Mouse (Mus musculus): ENCODE results near the gene Nbr1.
"Not testable (repeated sequence)": the region's sequence is repeated elsewhere in the genome, so short reads cannot be mapped to it uniquely, and the experiment has no call there.

Gene Nbr1

DNA sequence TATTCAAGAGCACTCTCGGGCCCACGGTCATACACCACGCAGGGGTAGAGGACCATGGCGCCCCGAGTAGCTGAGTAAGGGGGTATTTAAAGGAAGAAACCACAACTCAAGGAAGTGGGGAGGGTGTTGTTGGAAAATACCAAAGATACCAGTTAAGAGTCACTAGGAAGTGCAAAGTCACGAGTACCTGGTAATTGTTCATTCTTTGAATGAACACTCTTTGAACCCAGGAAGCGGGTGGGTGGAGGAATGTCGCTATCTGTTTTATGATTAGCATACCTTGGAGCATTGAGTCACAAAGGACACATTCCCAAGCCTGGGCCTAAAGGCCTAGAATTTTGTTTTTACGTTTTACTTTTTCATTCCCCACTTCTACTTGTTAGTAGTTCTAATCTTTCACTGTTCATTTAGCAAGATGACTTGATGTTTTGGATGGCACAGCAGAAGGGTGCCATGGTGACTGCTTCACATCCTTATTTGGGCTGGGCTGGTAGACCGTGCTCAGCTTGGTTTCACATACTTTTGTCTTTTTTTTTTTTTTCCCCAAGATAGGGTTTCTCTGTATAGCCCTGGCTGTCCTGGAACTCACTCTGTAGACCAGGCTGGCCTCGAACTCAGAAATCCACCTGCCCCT is 68.2 kb downstream of the Nbr1 start:
- not testable (repeated sequence) for DNase-seq (ENCODE audit: low spot score in 2 of 2)

- no peak for DNase-seq (ENCODE audit: low spot score in 2 of 2)
These were observed 74.7 kb downstream of the Nbr1 start for GRCm38 (mm10) chr11:101626649-101626994.

GRCm38 (mm10) chr11:101626995-101627856 is 75.3 kb downstream of the Nbr1 start, which contains the start of gene Rdm1:
Gene Rdm1 (plus strand): TSS chr11:101627195.
- DNase-seq (ENCODE audit: low spot score in 2 of 2), result peak; percentile 77 to 80

- peak; percentile 83 to 85 for DNase-seq (ENCODE audit: low spot score in 2 of 2)
These were observed 76.1 kb downstream of the Nbr1 start for GRCm38 (mm10) chr11:101627857-101628559.

GRCm38 (mm10) chr11:101628733-101629417 is 76.9 kb downstream of the Nbr1 start:
- not testable (repeated sequence) for DNase-seq (ENCODE audit: low spot score in 2 of 2)

Data from natural killer cell, adult 2 months (primary cell).